Mouse (Mus musculus) MEL (cell line): ENCODE measurements around the gene Ppef2. TPM values are rescaled to one million over a fixed set of nuclear protein-coding genes. Genes with fewer than 3 reads are reported as not detected.
A peak's percentile ranks its signal among the peaks of the same experiment; 100 is the strongest.

Experiments
- DNase-seq: peaks from one replicate; pipeline ENCODE4 v3.0.0; 2011; ENCODE audit warnings: low read depth, low spot score
- H3K27ac ChIP-seq: 2 replicates; pipeline ENCODE4 v1.5.1; 2012; ENCODE audit warnings: low read depth, mild to moderate bottlenecking, control low read depth, low read length, moderate library complexity; ENCODE audit not compliant: control insufficient read depth
- H3K27me3 ChIP-seq, 2 experiments: fragments of 150-350 bp in 1 of 2; sonication (generic) in 1 of 2; 2 replicates each; pipeline ENCODE4 v1.6.1; 2012; ENCODE audit warnings: low read length in 2 of 2, mild to moderate bottlenecking in 2 of 2, improper control_type of control experiment in 1 of 2, moderate library complexity in 1 of 2; ENCODE audit not compliant: insufficient read depth in 2 of 2, control insufficient read depth in 1 of 2
- H3K36me3 ChIP-seq, 2 experiments: 2 replicates each; pipeline ENCODE4 v1.6.1; 2012 to 2014; ENCODE audit warnings: low read length in 2 of 2, improper control_type of control experiment in 1 of 2, inconsistent platforms in 1 of 2, mild to moderate bottlenecking in 1 of 2; ENCODE audit not compliant: insufficient read depth in 2 of 2, control insufficient read depth in 1 of 2
- H3K4me1 ChIP-seq, 2 experiments: fragments of 150-350 bp in 1 of 2; sonication (generic) in 1 of 2; 2 replicates each; pipeline ENCODE4 v1.6.1; 2012; ENCODE audit warnings: low read length in 2 of 2, improper control_type of control experiment in 1 of 2, mild to moderate bottlenecking in 1 of 2; ENCODE audit not compliant: insufficient read depth in 2 of 2, control insufficient read depth in 1 of 2
- H3K4me3 ChIP-seq, 2 experiments: fragments of 150-350 bp in 1 of 2; sonication (generic) in 1 of 2; 2 replicates each; pipeline ENCODE4 v1.5.1; 2012; ENCODE audit warnings: low read depth in 2 of 2, low read length in 2 of 2, mild to moderate bottlenecking in 2 of 2, moderate library complexity in 2 of 2, control low read depth in 1 of 2, improper control_type of control experiment in 1 of 2; ENCODE audit not compliant: control insufficient read depth in 1 of 2, insufficient read depth in 1 of 2
- H3K79me2 ChIP-seq: 2 replicates; pipeline ENCODE4 v1.6.1; 2012; ENCODE audit warnings: mild to moderate bottlenecking, low read length, moderate library complexity; ENCODE audit not compliant: control insufficient read depth, poor library complexity, insufficient read depth
- H3K9ac ChIP-seq: 2 replicates; pipeline ENCODE4 v1.6.1; 2012; ENCODE audit warnings: low read depth, mild to moderate bottlenecking, control low read depth, low read length, moderate library complexity; ENCODE audit not compliant: control insufficient read depth, poor library complexity, severe bottlenecking
- H3K9me3 ChIP-seq: fragments of 150-350 bp; sonication (generic); replicated peaks from 2 replicates; pipeline ENCODE4 v1.6.1; 2012; ENCODE audit warnings: mild to moderate bottlenecking, low read length, improper control_type of control experiment, moderate library complexity; ENCODE audit not compliant: insufficient read depth
- GABPA ChIP-seq: IDR thresholded peaks from 2 replicates; pipeline ENCODE4 v1.6.1; 2012; ENCODE audit warnings: low read depth, mild to moderate bottlenecking, inconsistent platforms, low read length, improper control_type of control experiment, moderate library complexity
- GATA1 ChIP-seq: IDR thresholded peaks from 2 replicates; pipeline ENCODE4 v1.6.1; 2011; ENCODE audit warnings: low read depth, low read length, improper control_type of control experiment
- HCFC1 ChIP-seq: IDR thresholded peaks from 2 replicates; pipeline ENCODE4 v1.6.1; 2012; ENCODE audit warnings: low read depth, mild to moderate bottlenecking, inconsistent platforms, low read length, improper control_type of control experiment, moderate library complexity
- NELFE ChIP-seq: IDR thresholded peaks from 2 replicates; pipeline ENCODE4 v1.6.1; 2011; ENCODE audit warnings: low read depth, low read length, improper control_type of control experiment
- POLR2A ChIP-seq, 2 experiments: IDR thresholded peaks; 2 replicates each; pipeline ENCODE4 v1.6.1; 2011 to 2012; ENCODE audit warnings: low read length in 2 of 2, mild to moderate bottlenecking in 2 of 2, control low read depth in 1 of 2, improper control_type of control experiment in 1 of 2, low read depth in 1 of 2, moderate library complexity in 1 of 2; ENCODE audit not compliant: control insufficient read depth in 1 of 2, insufficient read depth in 1 of 2, poor library complexity in 1 of 2
- SMC3 ChIP-seq: IDR thresholded peaks from 2 replicates; pipeline ENCODE4 v1.6.1; 2011; ENCODE audit warnings: low read depth, low read length, improper control_type of control experiment
- TAL1 ChIP-seq: IDR thresholded peaks from 2 replicates; pipeline ENCODE4 v1.6.1; 2012; ENCODE audit warnings: mild to moderate bottlenecking, inconsistent platforms, low read length, moderate library complexity, mixed read lengths
- USF1 ChIP-seq: IDR thresholded peaks from 2 replicates; pipeline ENCODE4 v1.6.1; 2014; ENCODE audit warnings: low read depth, mild to moderate bottlenecking, inconsistent platforms, low read length, improper control_type of control experiment, moderate library complexity
- USF2 ChIP-seq, 2 experiments: IDR thresholded peaks; 2 replicates each; pipeline ENCODE4 v1.6.1; 2011 to 2012; ENCODE audit warnings: improper control_type of control experiment in 2 of 2, low read length in 2 of 2, borderline replicate concordance in 1 of 2, inconsistent platforms in 1 of 2, low read depth in 1 of 2, mild to moderate bottlenecking in 1 of 2; ENCODE audit not compliant: insufficient read depth in 1 of 2
- ZKSCAN1 ChIP-seq: IDR thresholded peaks from 2 replicates; pipeline ENCODE4 v1.6.1; 2012; ENCODE audit warnings: low read depth, mild to moderate bottlenecking, inconsistent platforms, low read length, improper control_type of control experiment, moderate library complexity
- ZMIZ1 ChIP-seq: IDR thresholded peaks from 2 replicates; pipeline ENCODE4 v1.6.1; 2012; ENCODE audit warnings: low read depth, mild to moderate bottlenecking, inconsistent platforms, low read length, improper control_type of control experiment, moderate library complexity
- ZNF384 ChIP-seq: IDR thresholded peaks from 2 replicates; pipeline ENCODE4 v1.6.1; 2012; ENCODE audit warnings: low read depth, mild to moderate bottlenecking, inconsistent platforms, low read length, improper control_type of control experiment
- polyA plus RNA-seq, 2 experiments: library from polyadenylated mRNA; stranded (reverse) in 1 of 2; unstranded in 1 of 2; fragments of >175 nt in 1 of 2; fragments of >200 nt in 1 of 2; gene quantifications; 2 replicates each; pipeline versions ENCODE4 v1.2.1 to v1.2.4; 2012; ENCODE audit warnings: low replicate concordance in 2 of 2, low read depth in 1 of 2; ENCODE audit not compliant: insufficient read length in 2 of 2, insufficient read depth in 1 of 2, missing spikeins in 1 of 2
- total RNA-seq: library from RNA; depleted of rRNA; stranded (reverse); fragments of 300-350 nt; gene quantifications from 2 replicates; pipeline ENCODE4 v1.2.3, GENCODE M21; 2012

Gene Ppef2
- total and polyA plus RNA-seq, 3 experiments, result 0.04 to 0.08 TPM; not detected in 1

- TF ChIP-seq USF2 (IDR thresholded peaks at IDR 0.05; ENCODE audit: borderline replicate concordance in 1 of 2, insufficient read depth in 1 of 2, low read depth in 1 of 2, low read length in 2 of 2) (no peak), TAL1 (peak; percentile 75), USF1 (peak; percentile 52; the same call in 1 of the 2 replicates), POLR2A (IDR thresholded peaks at IDR 0.05; ENCODE audit: control insufficient read depth in 1 of 2, insufficient read depth in 1 of 2, low read depth in 1 of 2, low read length in 2 of 2, poor library complexity in 1 of 2) (no peak), SMC3 (no peak)
Observed at GRCm38 (mm10) chr5:92204162-92205036, 51.7 kb downstream of the Ppef2 start (continued).

GRCm38 (mm10) chr5:92198266-92198665 lies 57.8 kb downstream of the Ppef2 start:
- Histone ChIP-seq H3K4me1 (peaks cover 0 to 2% of the 10 kb centered on the region in 2 experiments; a peak in 2 of 4 replicates), H3K9me3 (no peaks in the 10 kb centered on the region), H3K9ac (no peak overlapping the region), H3K79me2 (no peaks in the 10 kb centered on the region), H3K27ac (no peak overlapping the region), H3K36me3 (peaks cover 0 to 26% of the 10 kb centered on the region in 2 experiments; a peak in 2 of 4 replicates)
- TF ChIP-seq ZKSCAN1 (no peak), ZMIZ1 (no peak), ZNF384 (no peak)
- TF ChIP-seq, all 39 proteins: peak for 0
- Histone ChIP-seq H3K27me3 (no peaks in the 10 kb centered on the region), H3K4me3 (no peak overlapping the region)
- DNase-seq, result no peak

GRCm38 (mm10) chr5:92196895-92197811 lies 58.9 kb downstream of the Ppef2 start:
- no peaks in the 10 kb centered on the region for H3K9me3 ChIP-seq
- no peaks in the 10 kb centered on the region for H3K79me2 ChIP-seq
- H3K9ac ChIP-seq, result no peak overlapping the region
- DNase-seq, result no peak
- no peaks in the 10 kb centered on the region for H3K4me1 ChIP-seq
- H3K4me3 ChIP-seq, result no peak overlapping the region
- H3K27me3 ChIP-seq, result no peaks in the 10 kb centered on the region
- no peak overlapping the region for H3K27ac ChIP-seq
- no peak for TF ChIP-seq GATA1
- TF ChIP-seq SMC3, result no peak
- TF ChIP-seq NELFE, result no peak
- no peak for TF ChIP-seq HCFC1
- no peak for TF ChIP-seq ZNF384
- TF ChIP-seq GABPA, result no peak
- TF ChIP-seq, all 39 proteins: peak for 0
- H3K36me3 ChIP-seq, result peaks cover 0 to 30% of the 10 kb centered on the region in 2 experiments; a peak in 2 of 4 replicates
